Mouse (Mus musculus): ENCODE results near the gene Gpat2. TPM values are rescaled to one million over a fixed set of nuclear protein-coding genes. Genes with fewer than 3 reads are reported as not detected.
A peak's percentile ranks its signal among the peaks of the same experiment; 100 is the strongest.

Gene Gpat2
- polyA plus RNA-seq, 1 experiment from 2014 or later, result 0.05 TPM

GRCm38 (mm10) chr2:127470183-127470582 is 45.2 kb downstream of the Gpat2 start:
- DNase-seq (ENCODE audit: low read depth, low spot score), result no peak
- CTCF ChIA-PET, result interaction anchor here (0.9 kb wide), 1 partner anchor 31 kb away, joined by 4 read pairs; no protein-coding TSS in a partner anchor
- no peaks in the 10 kb centered on the region for H3K27me3 ChIP-seq
- POLR2A ChIA-PET, result interaction anchor here (0.7 kb wide), 1 partner anchor 24 kb away, joined by 3 read pairs; no protein-coding TSS in a partner anchor
- TF ChIP-seq CTCF (IDR thresholded peaks at IDR 0.05), result no peak
- in situ Hi-C loops (cut with MboI; ENCODE audit: low pct_unique_long_range_greater_than_20kb), result no loop called here
- no peak for ATAC-seq

DNA sequence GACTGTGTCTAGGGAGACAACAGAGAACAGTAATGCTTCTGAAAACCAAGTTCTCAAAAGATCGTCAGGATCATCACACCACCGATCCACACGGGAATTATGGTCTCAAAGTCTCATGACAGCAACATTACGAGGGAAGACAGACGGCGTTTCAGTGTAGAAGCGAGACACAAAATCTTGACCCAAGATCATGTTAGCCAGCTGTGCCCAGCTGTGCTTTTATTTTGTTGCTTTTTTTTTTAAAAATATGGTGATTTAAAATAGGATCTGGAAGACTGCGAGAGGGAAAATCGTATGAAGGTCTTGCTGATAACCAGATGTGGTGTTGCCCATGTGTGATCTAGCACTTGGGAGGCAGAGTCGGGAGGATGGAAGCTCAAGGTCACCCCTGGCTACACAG is 45.7 kb downstream of the Gpat2 start:
- ChIA-PET POLR2A (interaction anchor here (0.7 kb wide), 1 partner anchor 24 kb away, joined by 3 read pairs; no protein-coding TSS in a partner anchor), CTCF (interaction anchor here (0.9 kb wide), 1 partner anchor 31 kb away, joined by 4 read pairs; no protein-coding TSS in a partner anchor)
- no peak for ATAC-seq
- in situ Hi-C loops (cut with MboI; ENCODE audit: low pct_unique_long_range_greater_than_20kb), result no loop called here
- DNase-seq (ENCODE audit: low read depth, low spot score), result no peak
- no peak for TF ChIP-seq CTCF (IDR thresholded peaks at IDR 0.05)
- no peaks in the 10 kb centered on the region for H3K27me3 ChIP-seq

DNA sequence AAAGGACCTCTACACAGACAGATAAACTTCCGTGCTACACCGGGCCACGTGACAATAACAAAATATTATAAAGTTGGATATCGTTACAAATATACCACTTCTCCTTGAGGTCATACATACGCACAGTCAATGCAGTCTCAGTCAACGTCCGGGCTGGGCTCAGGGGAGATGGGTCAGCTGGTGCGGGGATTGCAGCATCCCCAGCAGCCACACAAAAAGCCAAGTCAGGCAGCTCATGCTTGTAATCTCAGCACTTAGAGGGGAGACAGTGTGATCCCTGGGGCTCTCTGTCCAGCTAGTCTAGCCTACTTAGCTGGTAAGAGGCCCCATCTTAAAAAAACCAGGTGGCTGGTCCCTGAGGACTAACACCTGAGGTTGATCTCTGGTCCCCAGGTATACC is 46.3 kb downstream of the Gpat2 start:
- ChIA-PET CTCF (interaction anchor here (0.9 kb wide), 1 partner anchor 30 kb away, joined by 4 read pairs; no protein-coding TSS in a partner anchor), POLR2A (no interaction called here)
- in situ Hi-C loops (cut with MboI; ENCODE audit: low pct_unique_long_range_greater_than_20kb), result no loop called here
- DNase-seq (ENCODE audit: low read depth, low spot score), result no peak
- TF ChIP-seq CTCF (IDR thresholded peaks at IDR 0.05), result no peak
- H3K27me3 ChIP-seq, result no peaks in the 10 kb centered on the region
- no peak for ATAC-seq

DNA sequence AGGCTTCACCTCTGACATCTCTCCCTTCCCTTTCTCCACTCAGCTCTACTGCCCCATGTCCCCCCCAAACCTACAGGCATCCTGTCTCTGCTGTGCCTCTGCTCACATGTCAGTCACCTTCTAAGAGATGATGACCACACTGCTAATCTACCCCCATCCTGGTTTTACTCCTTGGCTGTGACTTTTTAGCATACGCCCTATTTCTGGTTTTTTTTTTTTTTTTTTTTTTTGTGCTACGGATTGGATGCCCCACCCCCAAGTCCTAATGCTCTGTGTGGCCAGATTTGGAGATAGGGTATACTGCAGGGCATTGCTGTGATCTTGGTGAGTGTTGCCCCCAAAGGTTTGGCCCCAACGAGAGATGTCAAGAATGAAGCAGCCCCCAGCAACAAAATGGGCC is 47.3 kb downstream of the Gpat2 start:
- H3K27me3 ChIP-seq, result no peaks in the 10 kb centered on the region
- no peak for TF ChIP-seq CTCF (IDR thresholded peaks at IDR 0.05)
- DNase-seq (ENCODE audit: low read depth, low spot score) (no peak), ATAC-seq (no peak)
- CTCF ChIA-PET, result interaction anchor here (1.0 kb wide), 1 partner anchor 29 kb away, joined by 4 read pairs; no protein-coding TSS in a partner anchor
- in situ Hi-C loops (cut with MboI; ENCODE audit: low pct_unique_long_range_greater_than_20kb), result no loop called here
- POLR2A ChIA-PET, result interaction anchor here (0.6 to 1.0 kb wide), 3 partner anchors 9 to 326 kb away, joined by 3 to 6 read pairs (median 3); no protein-coding TSS in a partner anchor

GRCm38 (mm10) chr2:127479210-127479609 is 54.2 kb downstream of the Gpat2 start:
- no peaks in the 10 kb centered on the region for H3K27me3 ChIP-seq
- in situ Hi-C loops (cut with MboI; ENCODE audit: low pct_unique_long_range_greater_than_20kb), result no loop called here
- TF ChIP-seq CTCF (IDR thresholded peaks at IDR 0.05), result no peak
- no peak for DNase-seq (ENCODE audit: low read depth, low spot score)
- no peak for ATAC-seq
- CTCF ChIA-PET, result no interaction called here
- POLR2A ChIA-PET, result no interaction called here

DNA sequence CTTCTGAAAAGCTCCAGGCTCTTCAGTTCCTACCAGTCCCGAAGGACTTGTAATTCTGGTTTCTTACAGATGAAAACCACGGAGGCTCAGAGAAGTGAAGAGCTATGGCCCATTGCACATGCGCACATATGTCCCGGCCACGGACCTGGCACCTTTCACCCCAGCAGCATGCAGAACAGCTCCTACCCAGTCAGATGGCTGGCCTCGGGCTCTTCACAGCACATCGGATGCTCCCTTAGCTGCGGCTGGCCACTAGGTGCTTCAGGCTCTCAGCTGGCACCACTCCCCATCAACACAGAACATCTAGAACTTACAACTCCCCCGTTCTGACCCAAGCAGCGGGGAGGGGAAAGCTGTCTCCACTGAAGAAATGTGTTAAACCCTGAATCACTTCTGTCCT is 54.8 kb downstream of the Gpat2 start:
- ChIA-PET POLR2A (no interaction called here), CTCF (no interaction called here)
- ATAC-seq, result no peak
- in situ Hi-C loops (cut with MboI; ENCODE audit: low pct_unique_long_range_greater_than_20kb), result no loop called here
- no peak for TF ChIP-seq CTCF (IDR thresholded peaks at IDR 0.05)
- H3K27me3 ChIP-seq, result no peaks in the 10 kb centered on the region
- no peak for DNase-seq (ENCODE audit: low read depth, low spot score)

GRCm38 (mm10) chr2:127481841-127482532 is 57.0 kb downstream of the Gpat2 start:
- in situ Hi-C loops (cut with MboI; ENCODE audit: low pct_unique_long_range_greater_than_20kb), result no loop called here
- ChIA-PET POLR2A (interaction anchor here (0.8 kb wide), 1 partner anchor 9 kb away, joined by 3 read pairs; no protein-coding TSS in a partner anchor), CTCF (interaction anchor here (1.1 to 2.5 kb wide), 3 partner anchors 19 to 77 kb away, joined by 3 to 9 read pairs (median 4); no protein-coding TSS in a partner anchor)
- H3K27me3 ChIP-seq, result no peaks in the 10 kb centered on the region
- no peak for TF ChIP-seq CTCF (IDR thresholded peaks at IDR 0.05)
- DNase-seq (ENCODE audit: low read depth, low spot score) (no peak), ATAC-seq (peak; percentile 33)

- TF ChIP-seq CTCF (IDR thresholded peaks at IDR 0.05), result no peak
- CTCF ChIA-PET, result interaction anchor here (1.1 to 2.5 kb wide), 2 partner anchors 20 to 77 kb away, joined by 3 to 9 read pairs; no protein-coding TSS in a partner anchor
- no peaks in the 10 kb centered on the region for H3K27me3 ChIP-seq
- POLR2A ChIA-PET, result no interaction called here
- in situ Hi-C loops (cut with MboI; ENCODE audit: low pct_unique_long_range_greater_than_20kb), result no loop called here
- peak; percentile 38 for DNase-seq (ENCODE audit: low read depth, low spot score)
- ATAC-seq, result peak; percentile 76
Observed at GRCm38 (mm10) chr2:127482533-127482911, 57.5 kb downstream of the Gpat2 start.

DNA sequence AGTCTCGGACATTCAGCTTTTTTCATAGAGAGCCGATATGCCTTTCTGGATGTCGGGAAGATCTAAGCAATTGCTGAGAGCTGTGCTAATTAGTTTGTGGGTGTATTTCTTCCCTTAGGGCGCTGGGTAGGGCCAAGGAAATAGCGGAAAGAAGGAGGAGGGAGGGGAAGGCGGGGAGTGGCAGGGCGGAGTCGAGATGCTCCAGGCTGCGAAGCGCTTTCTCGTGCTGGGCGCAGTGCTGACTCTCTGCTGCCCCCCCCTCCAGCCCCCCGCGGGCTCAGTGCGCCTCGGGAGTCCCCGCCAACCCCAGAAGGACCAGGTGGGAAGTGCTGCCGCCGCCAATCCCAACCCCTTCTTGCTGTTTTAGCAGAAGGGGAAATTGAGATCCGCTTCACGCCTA is 58.0 kb downstream of the Gpat2 start:
- ATAC-seq, result peak; percentile 33
- no peak for TF ChIP-seq CTCF (IDR thresholded peaks at IDR 0.05)
- CTCF ChIA-PET, result interaction anchor here (1.1 to 2.5 kb wide), 2 partner anchors 20 to 76 kb away, joined by 3 to 9 read pairs; no protein-coding TSS in a partner anchor
- H3K27me3 ChIP-seq, result no peaks in the 10 kb centered on the region
- DNase-seq (ENCODE audit: low read depth, low spot score), result no peak
- POLR2A ChIA-PET, result no interaction called here
- in situ Hi-C loops (cut with MboI; ENCODE audit: low pct_unique_long_range_greater_than_20kb), result no loop called here

GRCm38 (mm10) chr2:127484476-127485170 is 59.6 kb downstream of the Gpat2 start:
- POLR2A ChIA-PET, result no interaction called here
- H3K27me3 ChIP-seq, result no peaks in the 10 kb centered on the region
- in situ Hi-C loops (cut with MboI; ENCODE audit: low pct_unique_long_range_greater_than_20kb), result no loop called here

More at GRCm38 (mm10) chr2:127484476-127485170, 59.6 kb downstream of the Gpat2 start:
- CTCF ChIA-PET, result interaction anchor here (0.7 kb wide), 1 partner anchor 16 kb away, joined by 3 read pairs; no protein-coding TSS in a partner anchor
- DNase-seq (ENCODE audit: low read depth, low spot score) (no peak), ATAC-seq (no peak)
- TF ChIP-seq CTCF (IDR thresholded peaks at IDR 0.05), result no peak

Other genes starting within 250 kb of the Gpat2 start
- gene 1810024B03Rik, start 216.9 kb upstream of the Gpat2 start, polyA plus RNA-seq (2021), result 0.76 TPM
- gene Snrnp200, start 216.8 kb upstream of the Gpat2 start, polyA plus RNA-seq (2021), result 108 TPM
- gene Ciao1, start 177.4 kb upstream of the Gpat2 start, polyA plus RNA-seq (2021), result 70.5 TPM
- 81.1 TPM for gene Tmem127, start 177.3 kb upstream of the Gpat2 start, polyA plus RNA-seq (2021)
- 85.1 TPM for gene Stard7, start 155.0 kb upstream of the Gpat2 start, polyA plus RNA-seq (2021)
- 7.0 TPM for gene Dusp2, start 89.0 kb upstream of the Gpat2 start, polyA plus RNA-seq (2021)
- gene Astl, start 86.6 kb upstream of the Gpat2 start, polyA plus RNA-seq (2021), result not detected
- not detected for gene Adra2b, start 62.0 kb upstream of the Gpat2 start, polyA plus RNA-seq (2021)
- 40.3 TPM for gene Fahd2a, start 19.4 kb downstream of the Gpat2 start, polyA plus RNA-seq (2021)
- 4.3 TPM for gene Kcnip3, start 96.9 kb downstream of the Gpat2 start, polyA plus RNA-seq (2021)
- gene Prom2, start 116.3 kb downstream of the Gpat2 start, polyA plus RNA-seq (2021), result not detected
- gene Zfp661, start 161.9 kb downstream of the Gpat2 start, polyA plus RNA-seq (2021), result 3.8 TPM
- 87.4 TPM for gene Mrps5, start 162.0 kb downstream of the Gpat2 start, polyA plus RNA-seq (2021)
- 1.1 TPM for gene Mal, start 231.5 kb downstream of the Gpat2 start, polyA plus RNA-seq (2021)